Mouse (Mus musculus): ENCODE data around the gene Zmynd8. TPM values are rescaled to one million over a fixed set of nuclear protein-coding genes. Genes with fewer than 3 reads are reported as not detected.

Gene Zmynd8
- total and polyA plus RNA-seq, 3 experiments: 54.5 to 153 (median 82.4) TPM

GRCm38 (mm10) chr2:165822478-165822877 lies 76.3 kb downstream of the Zmynd8 start:
- ATAC-seq (ENCODE audit: extremely low read depth, insufficient number of reproducible peaks, low FRiP score, poor library complexity, severe bottlenecking) (no peak), DNase-seq (ENCODE audit: low spot score) (no peak)
- Histone ChIP-seq H3K27me3 (ENCODE audit: insufficient read depth, low read length) (no peaks in the 10 kb centered on the region), H3K36me3 (replicated peaks) (peaks cover 100% of the 10 kb centered on the region), H3K9me3 (replicated peaks) (no peaks in the 10 kb centered on the region), H3K4me1 (ENCODE audit: insufficient read depth, low read depth, low read length) (peaks cover 15% of the 10 kb centered on the region), H3K4me3 (ENCODE audit: low read depth, low read length) (no peak overlapping the region)
- TF ChIP-seq TAL1 (conservative IDR thresholded peaks at IDR 0.05; ENCODE audit: low read depth, low read length) (no peak), POLR2AphosphoS5 (IDR thresholded peaks at IDR 0.05; ENCODE audit: insufficient replicate concordance, low read depth, low read length) (no peak), CTCF (IDR thresholded peaks at IDR 0.05; ENCODE audit: low read depth, low read length) (no peak), GATA2 (IDR thresholded peaks at IDR 0.05; ENCODE audit: borderline replicate concordance, low read depth, low read length) (no peak), GATA1 (IDR thresholded peaks at IDR 0.05; ENCODE audit: borderline replicate concordance, low read length) (no peak)

- Histone ChIP-seq H3K9me3 (replicated peaks) (no peaks in the 10 kb centered on the region), H3K4me1 (ENCODE audit: insufficient read depth, low read depth, low read length) (peaks cover 15% of the 10 kb centered on the region), H3K4me3 (ENCODE audit: low read depth, low read length) (no peak overlapping the region), H3K36me3 (replicated peaks) (peaks cover 100% of the 10 kb centered on the region), H3K27me3 (ENCODE audit: insufficient read depth, low read length) (no peaks in the 10 kb centered on the region)
- DNase-seq (ENCODE audit: low spot score) (no peak), ATAC-seq (ENCODE audit: extremely low read depth, insufficient number of reproducible peaks, low FRiP score, poor library complexity, severe bottlenecking) (no peak)
- TF ChIP-seq GATA2 (IDR thresholded peaks at IDR 0.05; ENCODE audit: borderline replicate concordance, low read depth, low read length) (no peak), TAL1 (conservative IDR thresholded peaks at IDR 0.05; ENCODE audit: low read depth, low read length) (no peak), POLR2AphosphoS5 (IDR thresholded peaks at IDR 0.05; ENCODE audit: insufficient replicate concordance, low read depth, low read length) (no peak), CTCF (IDR thresholded peaks at IDR 0.05; ENCODE audit: low read depth, low read length) (no peak), GATA1 (IDR thresholded peaks at IDR 0.05; ENCODE audit: borderline replicate concordance, low read length) (no peak)
Measured at GRCm38 (mm10) chr2:165821671-165822070, 77.1 kb downstream of the Zmynd8 start.

- Histone ChIP-seq H3K4me3 (ENCODE audit: low read depth, low read length) (no peak overlapping the region), H3K4me1 (ENCODE audit: insufficient read depth, low read depth, low read length) (peaks cover 12% of the 10 kb centered on the region), H3K9me3 (replicated peaks) (no peaks in the 10 kb centered on the region), H3K27me3 (ENCODE audit: insufficient read depth, low read length) (no peaks in the 10 kb centered on the region), H3K36me3 (replicated peaks) (peaks cover 98% of the 10 kb centered on the region)
- no peak for DNase-seq (ENCODE audit: low spot score)
- ATAC-seq (ENCODE audit: extremely low read depth, insufficient number of reproducible peaks, low FRiP score, poor library complexity, severe bottlenecking): no peak
- TF ChIP-seq GATA2 (IDR thresholded peaks at IDR 0.05; ENCODE audit: borderline replicate concordance, low read depth, low read length): no peak
- no peak for TF ChIP-seq CTCF (IDR thresholded peaks at IDR 0.05; ENCODE audit: low read depth, low read length)
- TF ChIP-seq TAL1 (conservative IDR thresholded peaks at IDR 0.05; ENCODE audit: low read depth, low read length): no peak
- TF ChIP-seq GATA1 (IDR thresholded peaks at IDR 0.05; ENCODE audit: borderline replicate concordance, low read length): no peak
- TF ChIP-seq POLR2AphosphoS5 (IDR thresholded peaks at IDR 0.05; ENCODE audit: insufficient replicate concordance, low read depth, low read length): no peak
Measured at GRCm38 (mm10) chr2:165820504-165821095, 78.2 kb downstream of the Zmynd8 start.

- DNase-seq (ENCODE audit: low spot score) (no peak), ATAC-seq (ENCODE audit: extremely low read depth, insufficient number of reproducible peaks, low FRiP score, poor library complexity, severe bottlenecking) (no peak)
- Histone ChIP-seq H3K36me3 (replicated peaks) (peaks cover 98% of the 10 kb centered on the region), H3K4me3 (ENCODE audit: low read depth, low read length) (no peak overlapping the region), H3K9me3 (replicated peaks) (no peaks in the 10 kb centered on the region), H3K27me3 (ENCODE audit: insufficient read depth, low read length) (no peaks in the 10 kb centered on the region), H3K4me1 (ENCODE audit: insufficient read depth, low read depth, low read length) (peaks cover 12% of the 10 kb centered on the region)
- no peak for TF ChIP-seq TAL1 (conservative IDR thresholded peaks at IDR 0.05; ENCODE audit: low read depth, low read length)
- no peak for TF ChIP-seq GATA2 (IDR thresholded peaks at IDR 0.05; ENCODE audit: borderline replicate concordance, low read depth, low read length)
- no peak for TF ChIP-seq GATA1 (IDR thresholded peaks at IDR 0.05; ENCODE audit: borderline replicate concordance, low read length)
- no peak for TF ChIP-seq CTCF (IDR thresholded peaks at IDR 0.05; ENCODE audit: low read depth, low read length)
- no peak for TF ChIP-seq POLR2AphosphoS5 (IDR thresholded peaks at IDR 0.05; ENCODE audit: insufficient replicate concordance, low read depth, low read length)
Measured at GRCm38 (mm10) chr2:165820073-165820472, 78.7 kb downstream of the Zmynd8 start.

- peak; percentile 61 for ATAC-seq (ENCODE audit: extremely low read depth, insufficient number of reproducible peaks, low FRiP score, poor library complexity, severe bottlenecking)
- Histone ChIP-seq H3K9me3 (replicated peaks) (no peaks in the 10 kb centered on the region), H3K4me3 (ENCODE audit: low read depth, low read length) (no peak overlapping the region), H3K36me3 (replicated peaks) (peaks cover 98% of the 10 kb centered on the region), H3K4me1 (ENCODE audit: insufficient read depth, low read depth, low read length) (peaks cover 12% of the 10 kb centered on the region), H3K27me3 (ENCODE audit: insufficient read depth, low read length) (no peaks in the 10 kb centered on the region)
- peak; percentile 73 for DNase-seq (ENCODE audit: low spot score)
- TF ChIP-seq POLR2AphosphoS5 (IDR thresholded peaks at IDR 0.05; ENCODE audit: insufficient replicate concordance, low read depth, low read length): no peak
- no peak for TF ChIP-seq GATA1 (IDR thresholded peaks at IDR 0.05; ENCODE audit: borderline replicate concordance, low read length)
- no peak for TF ChIP-seq GATA2 (IDR thresholded peaks at IDR 0.05; ENCODE audit: borderline replicate concordance, low read depth, low read length)
- peak; percentile 76 for TF ChIP-seq CTCF (IDR thresholded peaks at IDR 0.05; ENCODE audit: low read depth, low read length)
- TF ChIP-seq TAL1 (conservative IDR thresholded peaks at IDR 0.05; ENCODE audit: low read depth, low read length): no peak
Measured at GRCm38 (mm10) chr2:165818985-165819948, 79.5 kb downstream of the Zmynd8 start.

GRCm38 (mm10) chr2:165818570-165818969 lies 80.2 kb downstream of the Zmynd8 start:
- Histone ChIP-seq H3K4me1 (ENCODE audit: insufficient read depth, low read depth, low read length) (peaks cover 12% of the 10 kb centered on the region), H3K36me3 (replicated peaks) (peaks cover 98% of the 10 kb centered on the region), H3K27me3 (ENCODE audit: insufficient read depth, low read length) (no peaks in the 10 kb centered on the region), H3K9me3 (replicated peaks) (no peaks in the 10 kb centered on the region), H3K4me3 (ENCODE audit: low read depth, low read length) (no peak overlapping the region)
- no peak for TF ChIP-seq CTCF (IDR thresholded peaks at IDR 0.05; ENCODE audit: low read depth, low read length)
- no peak for TF ChIP-seq GATA1 (IDR thresholded peaks at IDR 0.05; ENCODE audit: borderline replicate concordance, low read length)
- no peak for TF ChIP-seq POLR2AphosphoS5 (IDR thresholded peaks at IDR 0.05; ENCODE audit: insufficient replicate concordance, low read depth, low read length)
- no peak for TF ChIP-seq TAL1 (conservative IDR thresholded peaks at IDR 0.05; ENCODE audit: low read depth, low read length)
- TF ChIP-seq GATA2 (IDR thresholded peaks at IDR 0.05; ENCODE audit: borderline replicate concordance, low read depth, low read length): no peak
- DNase-seq (ENCODE audit: low spot score) (no peak), ATAC-seq (ENCODE audit: extremely low read depth, insufficient number of reproducible peaks, low FRiP score, poor library complexity, severe bottlenecking) (no peak)

All from G1E (cell line).